Mouse (Mus musculus): ENCODE measurements around the gene Lmntd1.

GRCm38 (mm10) chr6:145630269-145630668 is 16.1 kb upstream of the Lmntd1 start:
- TF ChIP-seq GATA1 (IDR thresholded peaks at IDR 0.05; ENCODE audit: borderline replicate concordance, low read length), result no peak
- TF ChIP-seq FLI1 (IDR thresholded peaks at IDR 0.05; ENCODE audit: low read length), result no peak
